ENCODE assay signal across 21 mouse cellular contexts in genomic region chr6:129512868-129513267, GRCm38 (mm10). TPM values are rescaled to one million over a fixed set of nuclear protein-coding genes. Genes with fewer than 3 reads are reported as not detected.
DNase-seq lines count a peak whose midpoint lies in the region; ATAC-seq and TF ChIP-seq lines count a peak whose summit lies in the region.
"Had no signal": no experiment of that assay in that cellular context is flagged by ENCODE, and none has a peak within 500 bp of the region (broad histone marks: within the 10 kb centered on the region; RNA-seq: fewer than 3 reads in every experiment).

No protein-coding gene starts in this region.

- no peaks in the 10 kb centered on the region for H3K9me3 ChIP-seq in embryonic facial prominence, embryonic 10.5 days
- H3K9me3 ChIP-seq in kidney, postnatal 0 days (replicated peaks; ENCODE audit: low read length): no peaks in the 10 kb centered on the region
- H3K9me3 ChIP-seq in hindbrain, embryonic 11.5 days (ENCODE audit: control insufficient read depth, low read length): no peaks in the 10 kb centered on the region
- H3K9me3 ChIP-seq: embryonic facial prominence, embryonic 12.5 days; liver, embryonic 15.5 days; midbrain, embryonic 12.5 days had no signal

- DNase-seq in embryo, embryonic 10 days (ENCODE audit: low spot score): peak; percentile 43
- DNase-seq in embryo, embryonic 9.5 days (ENCODE audit: extremely low spot score): no peak
- DNase-seq in embryonic facial prominence, embryonic 10.5 days (ENCODE audit: low spot score): peak; percentile 17
- DNase-seq in kidney, postnatal 0 days (ENCODE audit: low spot score): no peak
- DNase-seq in hindbrain, embryonic 11.5 days (ENCODE audit: low spot score): no peak
- no peak for DNase-seq in frontal cortex, postnatal 36 days (ENCODE audit: low spot score in 2 of 2)
- no peak for DNase-seq in adrenal gland, adult 2 months
- DNase-seq: adrenal gland, postnatal 14 days; cerebellum, adult 9-11 months; gastrocnemius, postnatal 14 days; heart, postnatal 10 days; lung, postnatal 4 days; thymus, adult 18-20 months had no signal

- H3K4me3 ChIP-seq in embryonic facial prominence, embryonic 10.5 days: no peak overlapping the region
- H3K4me3 ChIP-seq in kidney, postnatal 0 days (replicated peaks; ENCODE audit: low read depth, low read length): peak overlapping the region; percentile 16; the same call in 1 of the 2 replicates
- H3K4me3 ChIP-seq in myocyte: no peak overlapping the region
- H3K4me3 ChIP-seq in hindbrain, embryonic 11.5 days (ENCODE audit: low read depth, low read length): no peak overlapping the region
- H3K4me3 ChIP-seq: embryonic facial prominence, embryonic 12.5 days; liver, embryonic 15.5 days; midbrain, embryonic 12.5 days had no signal

- H3K4me1 ChIP-seq in embryonic facial prominence, embryonic 10.5 days: no peaks in the 10 kb centered on the region
- H3K4me1 ChIP-seq in kidney, postnatal 0 days (replicated peaks; ENCODE audit: insufficient read depth, low read length): no peaks in the 10 kb centered on the region; the same call in none of the 2 replicates
- H3K4me1 ChIP-seq in hindbrain, embryonic 11.5 days (replicated peaks; ENCODE audit: control insufficient read depth, insufficient read depth, low read length): no peaks in the 10 kb centered on the region
- H3K4me1 ChIP-seq: liver, embryonic 15.5 days; midbrain, embryonic 12.5 days had no signal

- TF ChIP-seq POLR2A in myocyte (IDR thresholded peaks at IDR 0.05; ENCODE audit: insufficient read length, low read depth): no peak

- no peak overlapping the region for H3K27ac ChIP-seq in embryonic facial prominence, embryonic 10.5 days (replicated peaks)
- peak overlapping the region; percentile 68 for H3K27ac ChIP-seq in kidney, postnatal 0 days
- H3K27ac ChIP-seq in hindbrain, embryonic 11.5 days (ENCODE audit: low read depth, low read length): no peak overlapping the region
- H3K27ac ChIP-seq: embryonic facial prominence, embryonic 12.5 days; hindbrain, postnatal 0 days; liver, embryonic 15.5 days; midbrain, embryonic 12.5 days had no signal

- H3K4me2 ChIP-seq in kidney, postnatal 0 days (ENCODE audit: low read length): peak overlapping the region; percentile 31; the same call in 1 of the 2 replicates
- H3K4me2 ChIP-seq in myocyte (ENCODE audit: low read depth): peak overlapping the region; percentile 83
- no peak overlapping the region for H3K4me2 ChIP-seq in hindbrain, embryonic 11.5 days (replicated peaks; ENCODE audit: low read depth, low read length)
- H3K4me2 ChIP-seq: embryonic facial prominence, embryonic 12.5 days; liver, embryonic 15.5 days; midbrain, embryonic 12.5 days had no signal

- no peaks in the 10 kb centered on the region for H3K36me3 ChIP-seq in embryonic facial prominence, embryonic 10.5 days (replicated peaks)
- H3K36me3 ChIP-seq in kidney, postnatal 0 days (ENCODE audit: insufficient read depth, low read length): no peaks in the 10 kb centered on the region
- no peaks in the 10 kb centered on the region for H3K36me3 ChIP-seq in myocyte (ENCODE audit: control insufficient read depth, insufficient read depth)
- no peaks in the 10 kb centered on the region for H3K36me3 ChIP-seq in hindbrain, embryonic 11.5 days (ENCODE audit: control insufficient read depth, insufficient read depth, low read length)
- H3K36me3 ChIP-seq: embryonic facial prominence, embryonic 12.5 days; liver, embryonic 15.5 days; midbrain, embryonic 12.5 days had no signal

- no peaks in the 10 kb centered on the region for H3K79me2 ChIP-seq in myocyte (ENCODE audit: control insufficient read depth, insufficient read depth)

- no peak for ATAC-seq in kidney, postnatal 0 days (replicated peaks; ENCODE audit: low FRiP score, low read depth)
- no peak for ATAC-seq in hindbrain, embryonic 11.5 days (ENCODE audit: low FRiP score)
- ATAC-seq: hindbrain, postnatal 0 days had no signal

- H3K27me3 ChIP-seq in embryonic facial prominence, embryonic 10.5 days (replicated peaks; ENCODE audit: low read depth, poor library complexity, severe bottlenecking): no peaks in the 10 kb centered on the region
- H3K27me3 ChIP-seq in kidney, postnatal 0 days (ENCODE audit: insufficient read depth, low read length): no peaks in the 10 kb centered on the region
- no peaks in the 10 kb centered on the region for H3K27me3 ChIP-seq in myocyte (ENCODE audit: control insufficient read depth, insufficient read depth, insufficient read length)
- H3K27me3 ChIP-seq in hindbrain, embryonic 11.5 days (ENCODE audit: control insufficient read depth, insufficient read depth, low read length): no peaks in the 10 kb centered on the region
- H3K27me3 ChIP-seq: embryonic facial prominence, embryonic 12.5 days; liver, embryonic 15.5 days; midbrain, embryonic 12.5 days had no signal

- H3K9ac ChIP-seq in kidney, postnatal 0 days (ENCODE audit: low read depth, low read length): peak overlapping the region; percentile 42; the same call in 1 of the 2 replicates
- H3K9ac ChIP-seq in hindbrain, embryonic 11.5 days (ENCODE audit: low read depth, low read length): no peak overlapping the region
- H3K9ac ChIP-seq: embryonic facial prominence, embryonic 12.5 days; liver, embryonic 15.5 days; midbrain, embryonic 12.5 days had no signal

- no peak for TF ChIP-seq CTCF in kidney, postnatal 0 days (IDR thresholded peaks at IDR 0.05; ENCODE audit: low read depth)

- H3ac ChIP-seq in myocyte (ENCODE audit: control insufficient read depth, insufficient read length): no peak overlapping the region

- 65% methylated on average over 8 of the region's 8 CpGs for WGBS in embryonic facial prominence, embryonic 10.5 days
- 32% methylated on average over 8 of the region's 8 CpGs for WGBS in kidney, postnatal 0 days
- WGBS in hindbrain, embryonic 11.5 days: 73% methylated on average over 8 of the region's 8 CpGs

TF ChIP-seq in myocyte, 11 proteins besides CTCF, POLR2A, EP300 and RAD21:
- peak in 1 of 3 experiments; percentile 5 for TF ChIP-seq MYOD1 (IDR thresholded peaks at IDR 0.05; ENCODE audit: control insufficient read depth in 1 of 3, insufficient read length in 2 of 3, low read depth in 2 of 3)
- TF ChIP-seq CEBPB (IDR thresholded peaks at IDR 0.05; ENCODE audit: insufficient read depth, poor library complexity, severe bottlenecking): no peak

RNA-seq across cellular contexts. Expression of gene Tmem52b, which starts 0.5 kb away (rescaled TPM):
- not detected in 2 replicates for polyA plus RNA-seq in embryonic facial prominence, embryonic 10.5 days (2016; fragmentation: Nextera tagmentation; extraction: Ambion mirVana)
- polyA plus RNA-seq in kidney, postnatal 0 days (2015; fragmentation: Nextera tagmentation; extraction: Ambion mirVana): 96.6 and 98.5 TPM in 2 replicates
- not detected for polyA plus RNA-seq in myocyte (2012; fragmentation: generic; extraction: Trizol)
- polyA plus RNA-seq in hindbrain, embryonic 11.5 days (2014; fragmentation: Nextera tagmentation; extraction: Ambion mirVana): not detected in 2 replicates
- not detected for total RNA-seq in adrenal gland, adult 2 months (2021)
- polyA plus RNA-seq in adrenal gland, adult 2 months (2012; rRNA removed): not detected in 2 replicates
- total RNA-seq: adrenal gland, postnatal 14 days; gastrocnemius, postnatal 14 days; heart, adult 8-10 months; heart, postnatal 10 days; layer of hippocampus, postnatal 10 days; left cerebral cortex, postnatal 25 days had no signal
- polyA plus RNA-seq: embryonic facial prominence, embryonic 12.5 days; hindbrain, postnatal 0 days; midbrain, embryonic 12.5 days had no signal

RNA-seq across cellular contexts. Expression of gene Olr1, which starts 5.9 kb away (rescaled TPM):
- polyA plus RNA-seq in embryonic facial prominence, embryonic 10.5 days (2016; fragmentation: Nextera tagmentation; extraction: Ambion mirVana): 0.06 TPM in 1 of 2 replicates, not detected in the other
- not detected in 2 replicates for polyA plus RNA-seq in kidney, postnatal 0 days (2015; fragmentation: Nextera tagmentation; extraction: Ambion mirVana)
- 0.11 TPM for polyA plus RNA-seq in myocyte (2012; fragmentation: generic; extraction: Trizol)
- 0.14 TPM in 1 of 2 replicates, not detected in the other for polyA plus RNA-seq in hindbrain, embryonic 11.5 days (2014; fragmentation: Nextera tagmentation; extraction: Ambion mirVana)
- total RNA-seq in adrenal gland, adult 2 months (2021): under 1 TPM; 0.07 to 0.26 TPM
- not detected in 2 replicates for polyA plus RNA-seq in adrenal gland, adult 2 months (2012; rRNA removed)
- total RNA-seq: adrenal gland, postnatal 14 days; gastrocnemius, postnatal 14 days; hindbrain, postnatal 0 days; layer of hippocampus, postnatal 10 days; left cerebral cortex, postnatal 25 days had no signal

RNA-seq across cellular contexts. Expression of gene Gabarapl1, which starts 20.1 kb away (rescaled TPM):
- 44.9 and 46.5 TPM in 2 replicates for polyA plus RNA-seq in embryonic facial prominence, embryonic 10.5 days (2016; fragmentation: Nextera tagmentation; extraction: Ambion mirVana)
- 126 and 139 TPM in 2 replicates for polyA plus RNA-seq in kidney, postnatal 0 days (2015; fragmentation: Nextera tagmentation; extraction: Ambion mirVana)
- polyA plus RNA-seq in myocyte (2012; fragmentation: generic; extraction: Trizol): 53.6 TPM
- polyA plus RNA-seq in hindbrain, embryonic 11.5 days (2014; fragmentation: Nextera tagmentation; extraction: Ambion mirVana): 22.7 and 26.7 TPM in 2 replicates
- 100 to 1,000 TPM; 258 to 360 TPM for total RNA-seq in adrenal gland, adult 2 months (2021)
- 86.4 and 101 TPM in 2 replicates for polyA plus RNA-seq in adrenal gland, adult 2 months (2012; rRNA removed)

Comparison
In these comparisons a context has a peak if more than half of its experiments do, and no peak if none do; other contexts are left out.
1. DNase-seq: peak in embryo, embryonic 10 days (single experiment) and embryonic facial prominence, embryonic 10.5 days (single experiment); none in embryo, embryonic 9.5 days (single experiment), kidney, postnatal 0 days (single experiment), hindbrain, embryonic 11.5 days (single experiment), frontal cortex, postnatal 36 days (0 of 2) and adrenal gland, adult 2 months (single experiment).
2. RNA of gene Tmem52b, which starts 0.5 kb away (polyA plus RNA-seq): 96.6 to 98.5 TPM in kidney, postnatal 0 days; not detected in hindbrain, embryonic 11.5 days, not detected in embryonic facial prominence, embryonic 10.5 days, not detected in myocyte (single experiment) and not detected in adrenal gland, adult 2 months; every median in the first group is over 10 times any median in the second.